Mouse (Mus musculus): ENCODE results near the gene Gtf2f1. TPM values are rescaled to one million over a fixed set of nuclear protein-coding genes. Genes with fewer than 3 reads are reported as not detected.
"Not testable (repeated sequence)": the region's sequence is repeated elsewhere in the genome, so short reads cannot be mapped to it uniquely, and the experiment has no call there.

The Gtf2f1 gene
- 60.0 and 61.3 TPM in 2 replicates for polyA plus RNA-seq (2015; fragmentation: Nextera tagmentation; extraction: Ambion mirVana)

- under 1% methylated on average over 51 of the region's 51 CpGs for WGBS
- Histone ChIP-seq H3K4me2 (ENCODE audit: low read depth, low read length) (peak within 1 kb of the TSS; percentile 79), H3K4me1 (replicated peaks; ENCODE audit: control insufficient read depth, insufficient read depth, low read length) (peaks cover 17% of the 10 kb centered on the region), H3K4me3 (ENCODE audit: low read length) (peak within 1 kb of the TSS; percentile 67), H3K36me3 (ENCODE audit: control insufficient read depth, insufficient read depth, low read length) (peaks cover 13% of the 10 kb centered on the region), H3K27ac (ENCODE audit: low read length) (peak within 1 kb of the TSS; percentile 92), H3K27me3 (ENCODE audit: control insufficient read depth, insufficient read depth, low read depth, low read length) (no peaks in the 10 kb centered on the region), H3K9me3 (ENCODE audit: control insufficient read depth, low read length) (no peaks in the 10 kb centered on the region), H3K9ac (ENCODE audit: low read length) (peak within 1 kb of the TSS; percentile 78)
- peak; percentile 94 for ATAC-seq (ENCODE audit: low read depth)
Observed at GRCm38 (mm10) chr17:57011236-57012141, at the start of gene Gtf2f1, which contains the start of gene Gm17949. Gene Gtf2f1, minus strand, starts transcription at chr17:57011288. Gene Gm17949, plus strand, starts transcription at chr17:57011469.

GRCm38 (mm10) chr17:57060231-57060801 lies 49.2 kb upstream of the Gtf2f1 start:
- under 1% methylated on average over 44 of the region's 44 CpGs for WGBS
- Histone ChIP-seq H3K27me3 (ENCODE audit: control insufficient read depth, insufficient read depth, low read depth, low read length) (peaks cover 25% of the 10 kb centered on the region), H3K4me1 (replicated peaks; ENCODE audit: control insufficient read depth, insufficient read depth, low read length) (peaks cover 8% of the 10 kb centered on the region), H3K4me3 (ENCODE audit: low read length) (peak overlapping the region; percentile 81), H3K27ac (ENCODE audit: low read length) (peak overlapping the region; percentile 86), H3K36me3 (ENCODE audit: control insufficient read depth, insufficient read depth, low read length) (no peaks in the 10 kb centered on the region), H3K9ac (ENCODE audit: low read length) (peak overlapping the region; percentile 79), H3K4me2 (ENCODE audit: low read depth, low read length) (peak overlapping the region; percentile 95), H3K9me3 (ENCODE audit: control insufficient read depth, low read length) (no peaks in the 10 kb centered on the region)
- peak; percentile 88 for ATAC-seq (ENCODE audit: low read depth)

- Histone ChIP-seq H3K27me3 (ENCODE audit: control insufficient read depth, insufficient read depth, low read depth, low read length) (peaks cover 25% of the 10 kb centered on the region), H3K4me2 (ENCODE audit: low read depth, low read length) (peak within 1 kb of the TSS; percentile 95), H3K4me3 (ENCODE audit: low read length) (peak within 1 kb of the TSS; percentile 81), H3K9me3 (ENCODE audit: control insufficient read depth, low read length) (no peaks in the 10 kb centered on the region), H3K27ac (ENCODE audit: low read length) (peak within 1 kb of the TSS; percentile 86), H3K4me1 (replicated peaks; ENCODE audit: control insufficient read depth, insufficient read depth, low read length) (peaks cover 8% of the 10 kb centered on the region), H3K36me3 (ENCODE audit: control insufficient read depth, insufficient read depth, low read length) (no peaks in the 10 kb centered on the region), H3K9ac (ENCODE audit: low read length) (peak within 1 kb of the TSS; percentile 79)
- peak; percentile 60 for ATAC-seq (ENCODE audit: low read depth)
- WGBS: 0% methylated on average over 30 of the region's 45 CpGs
Observed at GRCm38 (mm10) chr17:57059486-57059977, 48.4 kb upstream of the Gtf2f1 start, which contains the start of gene Slc25a23. Gene Slc25a23, minus strand, starts transcription at chr17:57059863.

GRCm38 (mm10) chr17:57058891-57059485 lies 47.9 kb upstream of the Gtf2f1 start, which contains the start of gene Crb3:
Gene Crb3, plus strand, starts transcription at chr17:57059105.
- Histone ChIP-seq H3K9ac (ENCODE audit: low read length) (peak within 1 kb of the TSS; percentile 79), H3K4me1 (replicated peaks; ENCODE audit: control insufficient read depth, insufficient read depth, low read length) (peaks cover 8% of the 10 kb centered on the region), H3K4me3 (ENCODE audit: low read length) (peak within 1 kb of the TSS; percentile 81), H3K27me3 (ENCODE audit: control insufficient read depth, insufficient read depth, low read depth, low read length) (peaks cover 25% of the 10 kb centered on the region), H3K4me2 (ENCODE audit: low read depth, low read length) (peak within 1 kb of the TSS; percentile 95), H3K9me3 (ENCODE audit: control insufficient read depth, low read length) (no peaks in the 10 kb centered on the region), H3K36me3 (ENCODE audit: control insufficient read depth, insufficient read depth, low read length) (no peaks in the 10 kb centered on the region), H3K27ac (ENCODE audit: low read length) (peak within 1 kb of the TSS; percentile 86)
- peak; percentile 1; the same call in 1 of the 2 replicates for ATAC-seq (ENCODE audit: low read depth)
- WGBS: 1% methylated on average over 17 of the region's 22 CpGs

GRCm38 (mm10) chr17:57056246-57056645 lies 45.2 kb upstream of the Gtf2f1 start:
- Histone ChIP-seq H3K9me3 (ENCODE audit: control insufficient read depth, low read length) (no peaks in the 10 kb centered on the region), H3K9ac (ENCODE audit: low read length) (no peak overlapping the region), H3K36me3 (ENCODE audit: control insufficient read depth, insufficient read depth, low read length) (no peaks in the 10 kb centered on the region), H3K4me3 (ENCODE audit: low read length) (no peak overlapping the region), H3K4me2 (ENCODE audit: low read depth, low read length) (no peak overlapping the region), H3K27ac (ENCODE audit: low read length) (no peak overlapping the region), H3K4me1 (replicated peaks; ENCODE audit: control insufficient read depth, insufficient read depth, low read length) (peaks cover 7% of the 10 kb centered on the region), H3K27me3 (ENCODE audit: control insufficient read depth, insufficient read depth, low read depth, low read length) (peaks cover 4% of the 10 kb centered on the region)
- WGBS: 76% methylated on average over 3 of the region's 3 CpGs
- no peak for ATAC-seq (ENCODE audit: low read depth)

- ATAC-seq (ENCODE audit: low read depth); H3K36me3 ChIP-seq (ENCODE audit: control insufficient read depth, insufficient read depth, low read length); H3K4me1 ChIP-seq (replicated peaks; ENCODE audit: control insufficient read depth, insufficient read depth, low read length); H3K4me2 ChIP-seq (ENCODE audit: low read depth, low read length); H3K4me3 ChIP-seq (ENCODE audit: low read length); H3K9ac ChIP-seq (ENCODE audit: low read length); H3K27ac ChIP-seq (ENCODE audit: low read length); H3K9me3 ChIP-seq (ENCODE audit: control insufficient read depth, low read length); H3K27me3 ChIP-seq (ENCODE audit: control insufficient read depth, insufficient read depth, low read depth, low read length): not testable (repeated sequence)
- 82% methylated on average over 4 of the region's 4 CpGs for WGBS
Observed at GRCm38 (mm10) chr17:57051679-57052078, 40.6 kb upstream of the Gtf2f1 start.

GRCm38 (mm10) chr17:57048816-57049215 lies 37.7 kb upstream of the Gtf2f1 start:
- Histone ChIP-seq H3K4me2 (ENCODE audit: low read depth, low read length) (no peak overlapping the region), H3K9ac (ENCODE audit: low read length) (no peak overlapping the region), H3K9me3 (ENCODE audit: control insufficient read depth, low read length) (no peaks in the 10 kb centered on the region), H3K36me3 (ENCODE audit: control insufficient read depth, insufficient read depth, low read length) (no peaks in the 10 kb centered on the region), H3K27ac (ENCODE audit: low read length) (no peak overlapping the region), H3K4me1 (replicated peaks; ENCODE audit: control insufficient read depth, insufficient read depth, low read length) (no peaks in the 10 kb centered on the region), H3K4me3 (ENCODE audit: low read length) (no peak overlapping the region), H3K27me3 (ENCODE audit: control insufficient read depth, insufficient read depth, low read depth, low read length) (no peaks in the 10 kb centered on the region)
- no peak for ATAC-seq (ENCODE audit: low read depth)
- 82% methylated on average over 3 of the region's 3 CpGs for WGBS

- H3K27me3 ChIP-seq (ENCODE audit: control insufficient read depth, insufficient read depth, low read depth, low read length): no peaks in the 10 kb centered on the region
- WGBS: 28% methylated on average over 5 of the region's 5 CpGs
- no peak overlapping the region for H3K9ac ChIP-seq (ENCODE audit: low read length)
- no peaks in the 10 kb centered on the region for H3K9me3 ChIP-seq (ENCODE audit: control insufficient read depth, low read length)
- H3K27ac ChIP-seq (ENCODE audit: low read length): no peak overlapping the region
- H3K4me3 ChIP-seq (ENCODE audit: low read length): no peak overlapping the region
- no peaks in the 10 kb centered on the region for H3K36me3 ChIP-seq (ENCODE audit: control insufficient read depth, insufficient read depth, low read length)
- peak; percentile 53; the same call in 1 of the 2 replicates for ATAC-seq (ENCODE audit: low read depth)
- no peak overlapping the region for H3K4me2 ChIP-seq (ENCODE audit: low read depth, low read length)
- no peaks in the 10 kb centered on the region for H3K4me1 ChIP-seq (replicated peaks; ENCODE audit: control insufficient read depth, insufficient read depth, low read length)
Observed at GRCm38 (mm10) chr17:57047406-57047805, 36.3 kb upstream of the Gtf2f1 start.

Measured in lung, embryonic 16.5 days (tissue).